Mouse (Mus musculus): ENCODE data around the gene Gm10799. TPM values are rescaled to one million over a fixed set of nuclear protein-coding genes. Genes with fewer than 3 reads are reported as not detected.

Gene Gm10799
- polyA plus RNA-seq (2012; rRNA removed): not detected in 2 replicates

GRCm38 (mm10) chr2:104068450-104068849 lies at the start of gene Gm10799:
TSS of gene Gm10799 (minus strand) at chr2:104068550.

GRCm38 (mm10) chr2:104095741-104096213 lies 27.4 kb upstream of the Gm10799 start, which contains the start of gene Cd59a:
TSS of gene Cd59a (plus strand) at chr2:104095801.

DNA sequence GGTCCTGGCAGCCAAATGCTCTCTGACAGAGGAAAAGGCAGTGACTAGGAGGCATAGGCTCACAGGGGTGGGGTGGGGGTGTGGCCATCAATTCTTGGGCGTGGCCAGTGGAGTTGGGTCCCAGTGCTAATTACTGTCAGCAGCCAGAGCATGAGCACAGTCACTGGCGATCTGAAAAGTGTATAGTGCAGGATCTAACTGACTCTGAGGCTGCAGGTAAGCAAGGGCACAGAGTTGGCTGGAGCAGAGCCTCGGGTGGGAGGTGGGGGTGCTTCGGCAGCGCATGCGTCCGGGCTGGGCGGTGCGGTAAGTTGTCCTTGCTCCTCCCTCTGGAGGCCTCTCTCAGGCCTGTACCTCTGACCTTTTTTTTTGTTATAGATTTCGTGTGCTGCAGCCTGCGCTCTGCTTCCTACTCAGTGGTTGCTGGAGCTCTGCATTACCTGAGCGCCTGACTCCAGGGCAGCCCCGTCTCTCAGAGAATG lies 1.4 kb upstream of the Gm10799 start, which contains the start of gene Cd59b:
Gene Cd59b, plus strand, starts transcription at position 146 of the 482 bp plus-strand sequence.

DNA sequence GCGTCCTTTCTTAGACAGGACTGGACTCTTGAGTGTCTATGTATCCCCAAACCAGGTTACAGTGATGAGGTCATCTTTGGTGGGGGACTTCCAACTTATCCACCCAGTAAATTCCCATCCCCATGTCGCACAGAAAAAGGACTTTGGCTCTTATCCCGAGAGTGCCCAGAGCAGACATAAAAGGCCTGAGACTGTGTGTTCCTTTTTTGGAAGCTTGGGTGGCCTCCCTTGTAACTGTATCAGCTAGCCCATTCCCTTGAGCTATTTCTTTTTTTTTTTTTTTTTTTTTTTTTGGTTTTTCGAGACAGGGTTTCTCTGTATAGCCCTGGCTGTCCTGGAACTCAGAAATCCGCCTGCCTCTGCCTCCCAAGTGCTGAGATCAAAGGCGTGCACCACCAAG lies 2.8 kb downstream of the Gm10799 start, which contains the start of gene Gm10912:
Gene Gm10912, plus strand, starts transcription at position 301 of the 400 bp plus-strand sequence.

GRCm38 (mm10) chr2:104028139-104028723 lies 40.1 kb downstream of the Gm10799 start, which contains the start of gene 4931422A03Rik:
TSS of gene 4931422A03Rik (minus strand) at chr2:104028361.

GRCm38 (mm10) chr2:104027458-104028138 lies 40.8 kb downstream of the Gm10799 start, which contains the start of gene Fbxo3:
TSS of gene Fbxo3 (plus strand) at chr2:104027721.

Other genes with a start within 250 kb of the Gm10799 start
- 72.3 and 76.6 TPM in 2 replicates for gene Lmo2, start 110.6 kb downstream of the Gm10799 start, polyA plus RNA-seq (2012; rRNA removed)
- gene Fbxo3, start 40.8 kb downstream of the Gm10799 start, polyA plus RNA-seq (2012; rRNA removed): 29.6 and 30.0 TPM in 2 replicates
- gene 4931422A03Rik, start 40.2 kb downstream of the Gm10799 start, polyA plus RNA-seq (2012; rRNA removed): 0.16 TPM in 1 of 2 replicates, not detected in the other
- gene Gm10912, start 2.7 kb downstream of the Gm10799 start, polyA plus RNA-seq (2012; rRNA removed): 0.04 and 0.07 TPM in 2 replicates
- gene Cd59b, start 1.3 kb upstream of the Gm10799 start, polyA plus RNA-seq (2012; rRNA removed): 4.6 and 4.7 TPM in 2 replicates
- gene Cd59a, start 27.3 kb upstream of the Gm10799 start, polyA plus RNA-seq (2012; rRNA removed): 39.7 and 40.0 TPM in 2 replicates
- gene A930018P22Rik, start 54.2 kb upstream of the Gm10799 start, polyA plus RNA-seq (2012; rRNA removed): 0.08 and 0.11 TPM in 2 replicates

Measured in liver, embryonic 18 days (tissue).